In genomic region chr9:51256780-51257502, GRCm38 (mm10) we compare ENCODE assay signal across 21 mouse cellular contexts. TPM values are rescaled to one million over a fixed set of nuclear protein-coding genes. Genes with fewer than 3 reads are reported as not detected.
A peak's percentile ranks its signal among the peaks of the same experiment; 100 is the strongest.
DNase-seq lines count a peak whose midpoint lies in the region; TF ChIP-seq lines count a peak whose summit lies in the region.
"Had no signal": no experiment of that assay in that cellular context is flagged by ENCODE, and none has a peak within 500 bp of the region (broad histone marks: within the 10 kb centered on the region; RNA-seq: fewer than 3 reads in every experiment).

No protein-coding gene starts in this region.

- TF ChIP-seq CTCF in liver, adult 2 months (IDR thresholded peaks at IDR 0.05; ENCODE audit: low read depth, low read length): no peak
- TF ChIP-seq CTCF in brain, embryonic 14.5 days (IDR thresholded peaks at IDR 0.05; ENCODE audit: borderline replicate concordance, extremely low read depth, insufficient read depth, insufficient read length): no peak

- H3K79me2 ChIP-seq in liver, adult 2 months (ENCODE audit: control insufficient read depth, insufficient read depth, low read length): no peaks in the 10 kb centered on the region

- WGBS in liver, adult 2 months: 69% methylated on average over 4 of the region's 4 CpGs

- no peak for TF ChIP-seq POLR2A in liver, adult 2 months (IDR thresholded peaks at IDR 0.05; ENCODE audit: extremely low read depth, insufficient read depth, low read length)
- TF ChIP-seq POLR2A in brain, embryonic 14.5 days (IDR thresholded peaks at IDR 0.05; ENCODE audit: borderline replicate concordance, extremely low read depth, insufficient read depth, insufficient read length, poor library complexity, severe bottlenecking): no peak

- peaks cover 2% of the 10 kb centered on the region; the same call in 1 of the 2 replicates for H3K4me1 ChIP-seq in liver, adult 2 months (ENCODE audit: control insufficient read depth, insufficient read depth, low read length)
- H3K4me1 ChIP-seq: liver, embryonic 15.5 days had no signal

- H3K9ac ChIP-seq in liver, adult 2 months (ENCODE audit: low read depth, low read length): no peak overlapping the region
- H3K9ac ChIP-seq: limb, embryonic 13.5 days; liver, embryonic 15.5 days had no signal

- no peaks in the 10 kb centered on the region for H3K36me3 ChIP-seq in liver, adult 2 months (ENCODE audit: control insufficient read depth, insufficient read depth, low read length)
- H3K36me3 ChIP-seq: embryonic facial prominence, embryonic 10.5 days; limb, embryonic 13.5 days; liver, embryonic 15.5 days had no signal

- no peak overlapping the region for H3K4me3 ChIP-seq in liver, adult 2 months (ENCODE audit: insufficient read depth, low read depth, low read length)
- H3K4me3 ChIP-seq: embryonic facial prominence, embryonic 10.5 days; limb, embryonic 13.5 days; liver, embryonic 15.5 days had no signal

- no peak overlapping the region for H3K27ac ChIP-seq in liver, adult 2 months (replicated peaks; ENCODE audit: insufficient read depth, low read depth, low read length)
- H3K27ac ChIP-seq: embryonic facial prominence, embryonic 10.5 days; limb, embryonic 13.5 days; liver, embryonic 15.5 days had no signal

- peak; percentile 23 to 26 for DNase-seq in adrenal gland, postnatal 36 days
- DNase-seq in adrenal gland, adult 18-20 months (ENCODE audit: low spot score in 2 of 2): no peak
- peak; percentile 76 for DNase-seq in liver, adult 2 months (ENCODE audit: extremely low read depth, low read depth, low spot score)
- DNase-seq in liver: no peak
- DNase-seq in NIH3T3 (ENCODE audit: low read depth): peak; percentile 29
- DNase-seq in brain, embryonic 14.5 days (ENCODE audit: low read depth): peak; percentile 19
- no peak for DNase-seq in neural tube, embryonic 10.5 days (ENCODE audit: extremely low spot score, low spot score)
- no peak for DNase-seq in retina, embryonic 14.5 days (ENCODE audit: low spot score)
- DNase-seq: cerebellum, adult 9-10 months; kidney, adult 18-20 months; kidney, postnatal 4 days; lung, postnatal 10 days; right cerebral cortex, postnatal 14 days; spleen, adult 18-20 months had no signal

- H3K27me3 ChIP-seq in liver, adult 2 months (ENCODE audit: control insufficient read depth, insufficient read depth, low read length): no peaks in the 10 kb centered on the region
- H3K27me3 ChIP-seq: limb, embryonic 13.5 days; liver, embryonic 15.5 days; Patski had no signal

RNA-seq across cellular contexts. Expression of gene Colca2, which starts 21.4 kb away (rescaled TPM):
- total RNA-seq in adrenal gland, postnatal 36 days (2021): 1 to 10 TPM; 3.1 to 3.3 TPM
- 1 to 10 TPM; 2.0 to 3.3 TPM for total RNA-seq in adrenal gland, adult 18-20 months (2021)
- 0.07 and 0.09 TPM in 2 replicates for total RNA-seq in liver, adult 2 months (2014; rRNA removed)
- polyA plus RNA-seq in liver, adult 2 months (2012; rRNA removed): 0.09 and 0.45 TPM in 2 replicates
- 1.1 and 1.2 TPM in 2 replicates for polyA plus RNA-seq in brain, embryonic 14.5 days (2012; rRNA removed)
- total RNA-seq: monocyte, adult 5-6 weeks had no signal

RNA-seq across cellular contexts. Expression of gene Pou2af1, which starts 43.4 kb away (rescaled TPM):
- total RNA-seq in adrenal gland, postnatal 36 days (2021): not detected
- under 1 TPM; 0.20 to 0.35 TPM for total RNA-seq in adrenal gland, adult 18-20 months (2021)
- total RNA-seq in liver, adult 2 months (2014; rRNA removed): 0.37 and 1.0 TPM in 2 replicates
- 0.63 and 0.78 TPM in 2 replicates for polyA plus RNA-seq in liver, adult 2 months (2012; rRNA removed)
- polyA plus RNA-seq in brain, embryonic 14.5 days (2012; rRNA removed): 0.13 and 0.18 TPM in 2 replicates
- polyA plus RNA-seq: embryonic facial prominence, embryonic 10.5 days; kidney, embryonic 16.5 days; limb, embryonic 13.5 days; neural tube, embryonic 11.5 days; Patski had no signal

Comparison
In these comparisons a context has a peak if more than half of its experiments do, and no peak if none do; other contexts are left out.
1. DNase-seq: peak in adrenal gland, postnatal 36 days (2 of 2), liver, adult 2 months (single experiment), NIH3T3 (single experiment) and brain, embryonic 14.5 days (single experiment); none in adrenal gland, adult 18-20 months (0 of 2), liver (single experiment), neural tube, embryonic 10.5 days (single experiment) and retina, embryonic 14.5 days (single experiment).